9 mouse cellular contexts compared by ENCODE assay signal in the genomic region with DNA sequence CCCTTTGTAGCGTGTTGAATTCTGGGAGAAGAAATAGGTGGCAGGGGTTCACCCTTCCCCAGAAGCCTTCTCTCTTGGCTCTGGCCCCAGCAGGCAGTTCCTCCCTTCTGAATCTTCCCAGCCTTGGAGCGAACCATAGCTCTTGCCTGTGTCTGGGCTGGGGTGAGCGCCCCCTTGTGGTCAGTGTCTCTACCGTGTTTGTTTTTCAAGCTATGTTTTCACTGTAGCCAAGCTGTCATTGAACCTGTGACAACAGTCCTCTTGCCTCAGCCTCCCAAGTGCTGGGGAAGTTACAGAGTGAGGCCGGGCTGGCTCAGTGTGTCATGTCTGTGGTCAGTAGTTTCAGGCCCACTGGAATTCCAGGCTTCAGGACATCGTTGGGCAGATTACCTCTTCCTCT. TPM values are rescaled to one million over a fixed set of nuclear protein-coding genes. Genes with fewer than 3 reads are reported as not detected.
DNase-seq lines count a peak whose midpoint lies in the region; ATAC-seq lines count a peak whose summit lies in the region.
"Had no signal": no experiment of that assay in that cellular context is flagged by ENCODE, and none has a peak within 500 bp of the region (broad histone marks: within the 10 kb centered on the region; RNA-seq: fewer than 3 reads in every experiment).

No protein-coding gene starts in this region.

- H3K4me3 ChIP-seq in lung, embryonic 15.5 days: no peak overlapping the region

- 26% methylated on average over 6 of the region's 6 CpGs for WGBS in lung, embryonic 15.5 days

- intact Hi-C loops in gastrocnemius, postnatal 14 days (cut with DNase I; ENCODE audit: low total_unique reads): no loop called here

- no peak overlapping the region for H3K4me2 ChIP-seq in lung, embryonic 15.5 days

- peaks cover 10% of the 10 kb centered on the region for H3K27me3 ChIP-seq in lung, embryonic 15.5 days

- H3K27ac ChIP-seq in lung, embryonic 15.5 days: peak overlapping the region; percentile 83

- H3K36me3 ChIP-seq in lung, embryonic 15.5 days: no peaks in the 10 kb centered on the region

- peaks cover 32% of the 10 kb centered on the region for H3K4me1 ChIP-seq in lung, embryonic 15.5 days

- DNase-seq in A20 (ENCODE audit: low read depth, low spot score) (peak; percentile 64), NIH3T3 (ENCODE audit: low read depth) (peak; percentile 78)
- DNase-seq in cerebellum, adult 9-10 months: peak; percentile 70
- peak; percentile 81 for DNase-seq in gastrocnemius, postnatal 14 days
- peak; percentile 76 to 93 for DNase-seq in kidney, postnatal 36 days
- peak; percentile 46 for DNase-seq in skeletal muscle tissue, adult 2 months (ENCODE audit: low read depth, low spot score)
- peak; percentile 58 to 85 for DNase-seq in urinary bladder, postnatal 4 days (ENCODE audit: low spot score in 2 of 2)

- ATAC-seq in lung, embryonic 15.5 days (ENCODE audit: borderline replicate concordance, extremely low read depth, low FRiP score, low TSS enrichment): no peak

- no peak overlapping the region for H3K9ac ChIP-seq in lung, embryonic 15.5 days

- H3K9me3 ChIP-seq in lung, embryonic 15.5 days: no peaks in the 10 kb centered on the region

RNA-seq across cellular contexts. Expression of a gene that starts 4.9 kb away (rescaled TPM):
- total RNA-seq in gastrocnemius, postnatal 14 days (2021): not detected
- polyA plus RNA-seq in lung, embryonic 15.5 days (2015; fragmentation: Nextera tagmentation; extraction: Ambion mirVana): 3.5 and 4.8 TPM in 2 replicates
- polyA plus RNA-seq: heart, embryonic 14.5 days had no signal

RNA-seq across cellular contexts. Expression of a gene that starts 55.7 kb away (rescaled TPM):
- total RNA-seq in gastrocnemius, postnatal 14 days (2021): 10 to 100 TPM; 21.5 to 24.5 TPM
- 34.1 and 34.7 TPM in 2 replicates for polyA plus RNA-seq in lung, embryonic 15.5 days (2015; fragmentation: Nextera tagmentation; extraction: Ambion mirVana)
